Mouse (Mus musculus) hindbrain, embryonic 11.5 days (tissue): ENCODE results near the gene Lrrc73. TPM values are rescaled to one million over a fixed set of nuclear protein-coding genes. Genes with fewer than 3 reads are reported as not detected.

Experiments used
- ATAC-seq: fragments of 200-750 bp; cut with Nextera tagmentation; 2 replicates; pipeline ENCODE4 v1.8.0; 2017; ENCODE audit warnings: mild to moderate bottlenecking, moderate TSS enrichment, moderate library complexity; ENCODE audit not compliant: low FRiP score
- DNase-seq: peaks from one replicate; pipeline ENCODE4 v3.0.0-alpha.2; 2015; ENCODE audit warnings: low spot score
- H3K27ac ChIP-seq: fragments of 300-500 bp; sonication (generic); 2 replicates; pipeline ENCODE4 v1.5.1; 2014; ENCODE audit warnings: mild to moderate bottlenecking, low read depth, low read length
- H3K27me3 ChIP-seq: fragments of 300-500 bp; sonication (generic); 2 replicates; pipeline ENCODE4 v1.6.1; 2014; ENCODE audit warnings: mild to moderate bottlenecking, low read length, moderate library complexity, mixed read lengths; ENCODE audit not compliant: control insufficient read depth, insufficient read depth
- H3K36me3 ChIP-seq: fragments of 300-500 bp; sonication (generic); 2 replicates; pipeline ENCODE4 v1.6.1; 2014; ENCODE audit warnings: mild to moderate bottlenecking, low read length, moderate library complexity, mixed read lengths; ENCODE audit not compliant: control insufficient read depth, insufficient read depth
- H3K4me1 ChIP-seq: fragments of 300-500 bp; sonication (generic); replicated peaks from 2 replicates; pipeline ENCODE4 v1.6.1; 2014; ENCODE audit warnings: low read length, mixed read lengths; ENCODE audit not compliant: control insufficient read depth, insufficient read depth
- H3K4me2 ChIP-seq: fragments of 300-500 bp; sonication (generic); replicated peaks from 2 replicates; pipeline ENCODE4 v1.6.1; 2014; ENCODE audit warnings: mild to moderate bottlenecking, low read depth, low read length
- H3K4me3 ChIP-seq: fragments of 300-500 bp; sonication (generic); 2 replicates; pipeline ENCODE4 v1.5.1; 2014; ENCODE audit warnings: low read depth, low read length
- H3K9ac ChIP-seq: fragments of 300-500 bp; sonication (generic); 2 replicates; pipeline ENCODE4 v1.6.1; 2014; ENCODE audit warnings: low read depth, low read length
- H3K9me3 ChIP-seq: fragments of 300-500 bp; sonication (generic); 2 replicates; pipeline ENCODE4 v1.6.1; 2016; ENCODE audit warnings: low read length; ENCODE audit not compliant: control insufficient read depth
- WGBS: fragments of 180-500 bp; shearing (Covaris S2); extraction: QIAGEN DNeasy Blood & Tissue Kit; methylation state at CpG from one replicate; pipeline ENCODE4 v1.1.7; 2014; 5-methylcytosine and 5-hydroxymethylcytosine counted together
- microRNA counts: library from miRNA; unstranded; fragments of <30 nt; microRNA quantifications from one replicate; lab custom pipeline; 2015
- polyA plus RNA-seq: library from polyadenylated mRNA; unstranded; fragments of >200 nt; fragmentation: Nextera tagmentation; extraction: Ambion mirVana; gene quantifications from 2 replicates; pipeline ENCODE4 v1.2.1, GENCODE M21; 2014

Gene Lrrc73
- polyA plus RNA-seq, 1 experiment from 2014 or later, result 3.1 TPM

- DNase-seq (no peak), ATAC-seq (no peak)
- Histone ChIP-seq H3K36me3 (no peaks in the 10 kb centered on the region), H3K4me1 (no peaks in the 10 kb centered on the region), H3K9me3 (no peaks in the 10 kb centered on the region), H3K27me3 (0 out of 2 replicates have a peak, but pooled peaks cover 6% of the 10 kb centered on the region), H3K4me3 (no peak overlapping the region), H3K27ac (no peak overlapping the region), H3K4me2 (no peak overlapping the region), H3K9ac (no peak overlapping the region)
- 88% methylated on average over 9 of the region's 9 CpGs for WGBS
These were observed 50.9 kb downstream of the Lrrc73 start for GRCm38 (mm10) chr17:46304184-46304583.

MicroRNA genes within 50 kb of the gene (microRNA counts, 519-probe panel; counts per million panel counts)
- microRNA mmu-miR-693-3p (lab: Ali Mortazavi, UCI) (not detected), microRNA mmu-miR-693-5p (lab: Ali Mortazavi, UCI) (not detected)

Other genes starting within 250 kb of the Lrrc73 start
- gene Vegfa, start 221.2 kb upstream of the Lrrc73 start, polyA plus RNA-seq, result 2.6 and 6.2 TPM in 2 replicates
- 122 and 130 TPM in 2 replicates for gene Mrps18a, start 142.5 kb upstream of the Lrrc73 start, polyA plus RNA-seq
- gene Rsph9, start 109.3 kb upstream of the Lrrc73 start, polyA plus RNA-seq, result 17.6 and 20.1 TPM in 2 replicates
- gene Mad2l1bp, start 100.0 kb upstream of the Lrrc73 start, polyA plus RNA-seq, result 37.9 and 38.0 TPM in 2 replicates
- gene Gtpbp2, start 92.5 kb upstream of the Lrrc73 start, polyA plus RNA-seq, result 23.3 and 27.2 TPM in 2 replicates
- gene Polh, start 50.9 kb upstream of the Lrrc73 start, polyA plus RNA-seq, result 10.4 and 10.7 TPM in 2 replicates
- gene Xpo5, start 50.7 kb upstream of the Lrrc73 start, polyA plus RNA-seq, result 60.6 and 69.1 TPM in 2 replicates
- 100 and 113 TPM in 2 replicates for gene Polr1c, start 5.5 kb upstream of the Lrrc73 start, polyA plus RNA-seq
- 64.0 and 64.7 TPM in 2 replicates for gene Yipf3, start 5.5 kb upstream of the Lrrc73 start, polyA plus RNA-seq
- gene Tjap1, start 29.5 kb downstream of the Lrrc73 start, polyA plus RNA-seq, result 43.4 and 47.4 TPM in 2 replicates
- 1.3 and 1.8 TPM in 2 replicates for gene Dlk2, start 43.9 kb downstream of the Lrrc73 start, polyA plus RNA-seq
- gene Abcc10, start 74.8 kb downstream of the Lrrc73 start, polyA plus RNA-seq, result 3.8 and 4.8 TPM in 2 replicates
- gene Zfp318, start 130.2 kb downstream of the Lrrc73 start, polyA plus RNA-seq, result 16.5 and 20.7 TPM in 2 replicates
- 0.74 and 0.86 TPM in 2 replicates for gene Crip3, start 175.4 kb downstream of the Lrrc73 start, polyA plus RNA-seq
- not detected in 2 replicates for gene Slc22a7, start 184.9 kb downstream of the Lrrc73 start, polyA plus RNA-seq
- gene Ttbk1, start 234.1 kb downstream of the Lrrc73 start, polyA plus RNA-seq, result 2.3 and 2.4 TPM in 2 replicates
- gene Dnph1, start 243.2 kb downstream of the Lrrc73 start, polyA plus RNA-seq, result 59.7 and 64.7 TPM in 2 replicates